Mouse (Mus musculus) skeletal muscle tissue, adult 2 months (tissue): ENCODE results near the gene Cttnbp2.

Experiments
- DNase-seq: peaks from one replicate; pipeline ENCODE4 v3.0.0-alpha.2; 2012; ENCODE audit warnings: low read depth, low spot score

The Cttnbp2 gene

DNA sequence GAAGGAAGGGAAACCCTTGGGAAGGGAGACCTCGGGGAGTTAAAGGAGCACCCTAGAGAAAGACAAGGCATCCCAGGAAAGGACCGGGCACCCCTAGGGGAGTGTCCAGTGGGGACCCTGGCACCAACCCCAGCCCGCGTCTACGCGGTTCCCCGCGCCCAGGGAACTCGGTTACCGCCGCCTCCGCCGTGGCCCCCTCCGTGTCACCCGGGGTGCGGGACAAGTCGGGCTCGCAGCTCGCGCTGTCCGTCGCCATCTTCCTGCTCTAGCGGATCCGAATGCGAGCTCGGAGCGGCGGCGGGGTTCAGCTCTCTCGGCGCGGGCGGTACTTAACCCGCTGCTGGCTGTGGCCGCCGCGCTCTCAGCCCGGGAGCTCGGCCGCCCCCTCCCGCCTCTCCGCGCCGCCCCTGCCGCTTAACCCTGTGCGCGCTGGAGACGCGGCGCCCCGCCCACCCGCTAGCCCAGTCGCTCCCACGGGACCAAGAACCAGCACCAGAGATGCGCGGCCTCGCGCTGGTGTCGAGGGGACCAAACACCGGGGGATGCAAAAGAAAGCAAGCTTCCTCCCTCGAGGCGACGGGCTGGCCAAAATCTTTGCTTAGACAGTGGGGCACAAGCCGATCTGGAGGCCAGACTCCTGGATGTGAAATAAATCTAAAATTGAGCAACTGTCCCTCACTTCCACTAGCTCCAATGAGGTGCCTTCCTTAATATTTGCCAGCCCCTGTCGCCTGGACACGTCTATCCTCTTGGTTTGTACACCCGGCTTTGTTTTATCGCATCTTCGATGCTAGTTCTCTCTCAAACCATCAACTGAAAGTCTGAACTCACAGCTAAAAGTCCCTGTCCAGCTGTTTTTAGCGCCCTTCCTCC is at the start of gene Cttnbp2:
TSS of gene Cttnbp2 (minus strand) at position 364 of the 873 bp plus-strand sequence.
- DNase-seq: peak; percentile 2

DNA sequence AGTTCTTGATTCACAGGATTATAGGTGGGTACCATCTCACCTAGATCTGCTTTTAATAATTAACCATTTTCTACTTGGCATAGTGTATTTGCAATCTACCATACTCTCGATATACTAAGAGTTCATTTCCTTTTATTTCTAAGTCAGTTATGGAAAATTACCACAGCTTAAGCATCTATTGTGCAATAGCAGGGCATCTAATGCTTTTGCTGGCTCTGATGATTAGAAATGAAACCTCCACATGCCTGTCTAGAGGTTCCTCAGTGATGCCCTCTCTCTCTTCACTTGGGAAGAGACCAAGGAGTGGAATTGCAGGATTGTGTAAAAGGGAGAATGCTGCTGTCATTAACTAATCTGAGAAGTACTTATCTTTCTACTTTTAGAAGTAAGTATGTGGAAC is 44.4 kb upstream of the Cttnbp2 start:
- DNase-seq: no peak

- DNase-seq: no peak
Measured at GRCm38 (mm10) chr6:18547516-18548465, 33.1 kb upstream of the Cttnbp2 start.

DNA sequence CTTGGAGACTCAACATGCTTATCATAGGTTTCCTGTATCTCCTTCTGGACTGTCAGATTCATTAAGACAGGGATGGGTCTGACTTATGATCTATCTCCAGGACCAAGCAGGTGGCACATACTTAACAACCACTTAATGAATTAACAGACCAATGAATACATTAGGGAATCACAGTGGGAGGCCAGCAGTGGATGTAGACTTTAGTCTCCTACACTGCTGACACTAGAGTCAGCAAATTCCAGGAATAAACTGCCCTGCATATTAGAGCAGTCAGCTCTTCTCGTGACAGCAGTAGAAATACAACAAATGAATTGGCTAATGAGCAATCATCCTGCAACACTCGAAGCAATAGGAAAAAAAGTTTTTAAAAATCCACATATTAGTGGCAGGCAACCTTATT is 29.2 kb upstream of the Cttnbp2 start:
- no peak for DNase-seq

- no peak for DNase-seq
Measured at GRCm38 (mm10) chr6:18540396-18540795, 25.8 kb upstream of the Cttnbp2 start.

- no peak for DNase-seq
Measured at GRCm38 (mm10) chr6:18530394-18530793, 15.8 kb upstream of the Cttnbp2 start.

DNA sequence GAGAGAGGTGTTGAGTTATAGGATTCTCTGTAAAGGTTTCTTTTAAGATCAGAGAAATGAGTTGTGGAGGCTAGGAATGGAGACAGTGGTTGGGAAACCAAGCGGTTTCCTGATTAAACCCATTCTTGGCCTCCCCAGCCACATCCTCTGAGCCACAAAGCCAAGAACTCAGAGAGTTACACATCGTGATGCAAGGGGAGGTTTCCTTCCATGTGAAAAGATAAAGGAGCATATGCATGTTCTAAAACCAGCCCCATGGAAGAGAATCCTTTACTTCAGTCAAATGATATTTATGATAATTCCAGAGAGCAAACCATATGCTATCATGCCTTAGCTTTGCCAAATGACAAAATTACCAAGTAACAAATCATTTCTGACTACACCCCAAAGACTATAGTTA is 3.0 kb upstream of the Cttnbp2 start:
- no peak for DNase-seq

DNA sequence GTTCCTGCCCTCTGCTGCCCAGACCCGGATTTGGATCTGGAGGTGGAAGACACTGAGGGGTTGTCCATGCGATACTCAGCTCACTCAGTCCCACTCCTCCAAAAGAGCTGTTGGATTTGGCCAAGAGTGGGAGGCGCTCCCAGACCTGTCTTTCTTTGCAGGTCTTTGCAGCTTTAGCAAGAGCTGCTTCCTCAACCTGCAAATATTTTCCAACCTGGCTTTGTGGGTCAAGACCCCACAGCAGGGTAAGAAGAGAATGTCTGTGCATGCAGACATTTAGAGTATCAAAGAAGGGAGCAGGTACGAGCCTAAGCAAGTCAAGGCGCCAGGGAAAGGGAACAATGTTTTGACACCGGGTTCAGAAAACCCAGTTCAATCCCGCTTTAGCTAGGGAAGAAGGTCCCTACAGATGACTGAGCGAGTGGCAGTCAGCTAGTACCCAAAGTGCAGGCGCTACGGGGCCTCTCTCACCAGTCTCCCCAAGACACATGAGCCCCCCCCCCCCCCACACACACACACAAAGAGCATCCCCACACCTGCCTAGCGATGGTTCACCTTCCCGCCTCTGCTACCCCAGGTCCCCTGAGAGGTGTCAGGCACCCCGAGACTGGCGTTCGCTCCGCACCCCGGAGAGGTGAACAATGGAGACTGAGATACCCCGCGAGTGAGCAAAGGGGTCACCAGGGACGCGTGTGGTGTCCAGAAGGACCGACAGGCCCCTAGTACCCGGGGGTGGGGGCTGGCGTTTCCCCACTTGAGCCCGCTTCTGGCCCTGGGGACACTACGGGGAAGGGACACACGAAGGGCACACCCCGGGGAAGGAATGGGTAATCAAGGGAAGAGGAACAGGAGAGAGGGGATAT is 801 bp downstream of the Cttnbp2 start:
- no peak for DNase-seq

GRCm38 (mm10) chr6:18511886-18512285 is 2.8 kb downstream of the Cttnbp2 start:
- no peak for DNase-seq

DNA sequence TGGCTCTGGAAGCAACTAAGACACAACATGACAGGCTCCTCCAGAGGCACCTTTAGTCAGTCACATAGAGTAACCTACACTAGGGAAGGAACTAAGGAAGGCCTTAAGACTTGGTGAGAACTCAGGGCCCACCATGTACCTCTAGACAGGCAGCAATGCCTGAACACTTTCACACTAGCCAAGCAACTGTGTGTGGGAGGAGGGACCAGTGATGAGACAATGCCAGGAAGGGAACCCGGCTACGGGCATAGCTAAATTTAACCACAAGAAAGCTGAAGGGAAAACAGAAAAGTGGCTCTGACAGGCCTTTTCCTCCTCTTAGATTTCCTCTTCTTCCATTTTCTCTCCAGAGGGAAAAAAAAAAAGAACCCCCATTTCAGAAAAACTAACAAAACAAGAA is 6.6 kb downstream of the Cttnbp2 start:
- no peak for DNase-seq

DNA sequence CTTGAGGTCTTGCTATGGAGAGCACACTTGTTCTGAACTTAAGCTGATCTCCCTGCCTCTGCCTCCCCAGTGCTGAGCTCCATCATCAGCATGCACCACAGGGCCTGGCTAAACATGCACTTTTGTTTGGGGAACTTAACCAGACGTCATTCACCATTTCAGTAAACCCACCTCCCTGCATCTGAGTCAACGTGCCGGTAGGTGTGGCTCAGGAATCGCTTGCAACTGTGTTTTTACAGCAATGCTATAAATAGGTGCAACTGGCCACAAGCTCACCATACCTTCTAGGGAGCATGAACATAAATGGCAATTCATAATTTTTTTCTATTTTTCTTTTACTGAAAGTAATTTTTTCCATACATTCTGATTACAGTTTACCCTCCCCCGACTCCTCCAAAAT is 14.8 kb downstream of the Cttnbp2 start:
- no peak for DNase-seq

DNA sequence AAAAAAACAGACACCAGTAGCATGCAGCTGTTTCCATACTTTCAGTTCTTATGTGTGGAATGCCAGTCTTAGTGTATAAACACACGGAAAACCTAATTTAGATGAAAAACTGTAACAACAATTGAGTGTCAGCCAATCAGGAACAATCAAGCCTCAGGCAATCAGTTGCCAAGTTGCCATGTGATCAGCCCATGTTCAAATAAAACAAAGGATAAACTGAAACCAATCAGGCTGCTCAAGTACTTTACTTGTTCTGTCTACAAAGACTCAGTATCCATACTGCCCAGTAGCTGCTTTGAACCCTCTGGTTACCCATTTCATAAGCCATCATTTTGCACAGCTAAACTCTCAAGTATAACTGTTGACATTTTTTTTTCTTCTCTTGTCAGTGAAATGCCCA is 21.7 kb downstream of the Cttnbp2 start:
- no peak for DNase-seq

DNA sequence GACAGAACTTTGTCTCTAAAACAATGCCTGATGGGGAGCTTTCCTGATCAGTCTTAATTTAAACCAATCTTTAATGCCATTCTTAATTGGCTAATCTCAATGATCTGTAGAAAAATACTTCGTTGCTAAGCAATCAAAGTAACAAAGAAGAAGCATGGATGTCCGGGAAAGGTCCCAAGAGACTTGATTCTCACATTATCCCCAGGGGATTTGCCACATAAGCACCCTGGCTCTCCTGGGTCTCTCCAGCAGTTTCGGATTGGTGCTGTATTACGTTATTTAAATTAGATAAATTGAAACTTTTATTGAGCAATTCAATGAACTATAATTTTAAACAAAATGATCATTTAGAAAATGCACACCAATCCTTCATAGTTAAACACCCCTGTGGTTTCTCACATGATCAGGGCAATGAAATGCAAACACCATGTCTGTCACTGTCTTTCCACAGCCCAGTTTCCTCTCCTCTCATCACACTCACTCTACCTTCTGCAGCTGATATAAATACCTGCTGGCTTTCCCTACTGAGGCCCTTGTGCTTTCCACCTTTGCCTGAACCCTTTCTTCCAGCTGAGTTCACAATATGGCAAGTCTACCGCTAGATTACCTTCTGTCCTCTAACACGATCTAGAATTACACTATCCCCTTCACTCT is 22.3 kb downstream of the Cttnbp2 start:
- DNase-seq: no peak

GRCm38 (mm10) chr6:18485087-18485486 is 29.6 kb downstream of the Cttnbp2 start:
- DNase-seq: no peak

- no peak for DNase-seq
Measured at GRCm38 (mm10) chr6:18484061-18484460, 30.6 kb downstream of the Cttnbp2 start.

DNA sequence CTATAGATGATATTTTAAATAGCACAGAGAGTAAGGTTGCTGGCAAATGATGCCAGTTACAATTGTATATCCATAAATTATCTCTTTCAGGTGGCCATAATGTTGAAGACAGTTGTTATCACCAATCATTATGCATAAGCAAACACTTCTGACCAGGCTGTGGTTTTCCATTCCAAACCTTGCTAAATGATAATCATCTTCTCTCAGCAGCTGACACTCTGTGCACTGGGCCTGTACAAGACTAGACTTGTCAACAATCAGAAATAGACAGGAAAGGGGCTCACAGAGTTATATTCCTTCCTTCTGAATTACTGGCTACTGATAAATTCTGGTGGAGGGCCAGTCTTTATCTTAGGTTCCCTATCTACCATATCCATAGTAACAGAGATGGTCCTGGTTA is 32.1 kb downstream of the Cttnbp2 start:
- DNase-seq: no peak

- DNase-seq: no peak
Measured at GRCm38 (mm10) chr6:18481781-18482180, 32.9 kb downstream of the Cttnbp2 start.

- no peak for DNase-seq
Measured at GRCm38 (mm10) chr6:18477313-18477930, 37.2 kb downstream of the Cttnbp2 start.

DNA sequence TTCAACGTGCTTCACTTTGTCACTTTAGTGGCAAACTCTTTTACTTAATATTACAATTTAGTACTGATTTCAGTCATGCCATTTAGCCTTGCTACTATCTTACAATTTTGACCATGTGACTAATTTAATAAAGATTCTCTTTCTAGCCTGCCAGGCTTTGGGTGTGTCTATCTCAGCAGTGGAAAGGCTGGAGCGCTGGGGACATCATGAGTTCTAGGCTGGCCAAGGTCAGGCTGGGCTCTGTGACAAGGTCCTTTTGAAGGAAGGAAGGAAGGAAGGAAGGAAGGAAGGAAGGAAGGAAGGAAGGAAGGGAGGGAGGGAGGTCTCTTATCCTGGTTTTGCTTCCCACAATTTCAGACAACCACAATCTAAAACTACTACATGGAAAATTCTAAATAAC is 39.7 kb downstream of the Cttnbp2 start:
- DNase-seq: no peak

DNA sequence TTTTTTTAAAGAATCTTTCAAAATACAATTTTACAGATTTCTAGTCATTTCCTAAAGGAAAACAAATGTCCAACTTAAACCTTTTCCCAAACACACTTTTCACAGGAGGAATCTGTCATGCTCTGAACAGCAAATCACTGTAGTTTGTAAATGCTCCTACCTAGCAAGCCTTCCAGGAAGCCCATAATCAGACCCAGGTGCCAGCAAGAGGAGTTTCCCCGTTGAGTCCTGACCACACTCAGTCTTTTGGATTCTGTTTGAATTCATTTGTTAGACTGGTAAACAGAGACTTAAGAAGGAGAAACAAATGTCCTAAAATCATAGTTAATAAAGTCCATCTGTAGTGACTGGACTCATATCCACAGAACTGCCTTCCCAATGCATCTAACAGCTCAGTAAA is 40.1 kb downstream of the Cttnbp2 start:
- no peak for DNase-seq

DNA sequence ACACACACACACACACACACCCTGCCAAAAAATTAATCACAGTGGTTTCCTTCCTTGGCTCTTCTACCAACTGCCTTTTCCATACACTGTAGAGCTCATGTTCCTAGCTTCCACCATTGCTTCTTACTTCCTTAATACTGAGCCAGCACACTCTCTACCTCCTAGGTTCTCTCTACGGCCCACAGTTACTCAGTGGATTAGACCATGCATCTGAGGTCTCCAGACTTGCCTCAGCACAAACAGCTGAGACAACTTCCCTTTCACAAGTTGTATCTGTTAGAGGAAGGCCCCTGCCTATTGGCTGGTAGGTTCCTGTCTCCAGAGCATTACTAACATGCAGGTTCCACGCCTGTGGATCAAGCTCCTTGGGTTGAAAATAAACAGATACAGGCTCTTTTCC is 45.4 kb downstream of the Cttnbp2 start:
- no peak for DNase-seq
